Mouse (Mus musculus) liver, adult 2 months (tissue): Measurements from ENCODE around the gene Fryl. TPM values are rescaled to one million over a fixed set of nuclear protein-coding genes. Genes with fewer than 3 reads are reported as not detected.

Experiments
- DNase-seq: peaks from one replicate; pipeline ENCODE4 v3.0.0-alpha.2; 2011; ENCODE audit warnings: low read depth, low spot score; ENCODE audit errors: extremely low read depth
- H3K27ac ChIP-seq: fragments of 200-500 bp; replicated peaks from 2 replicates; pipeline ENCODE4 v1.5.1; 2012; ENCODE audit warnings: low read depth, mild to moderate bottlenecking, control low read depth, inconsistent platforms, low read length; ENCODE audit not compliant: insufficient read depth
- H3K27me3 ChIP-seq: fragments of 200-500 bp; 2 replicates; pipeline ENCODE4 v1.6.1; 2012; ENCODE audit warnings: mild to moderate bottlenecking, moderate library complexity, low read length, inconsistent platforms; ENCODE audit not compliant: control insufficient read depth, insufficient read depth
- H3K36me3 ChIP-seq: fragments of 200-500 bp; 2 replicates; pipeline ENCODE4 v1.6.1; 2012; ENCODE audit warnings: low read length, inconsistent platforms; ENCODE audit not compliant: control insufficient read depth, insufficient read depth
- H3K4me1 ChIP-seq: fragments of 200-500 bp; 2 replicates; pipeline ENCODE4 v1.6.1; 2011; ENCODE audit warnings: low read length; ENCODE audit not compliant: control insufficient read depth, insufficient read depth
- H3K4me3 ChIP-seq: fragments of 200-500 bp; 2 replicates; pipeline ENCODE4 v1.5.1; 2011; ENCODE audit warnings: low read depth, mild to moderate bottlenecking, control low read depth, low read length, moderate library complexity; ENCODE audit not compliant: insufficient read depth
- H3K79me2 ChIP-seq: fragments of 200-500 bp; 2 replicates; pipeline ENCODE4 v1.6.1; 2012; ENCODE audit warnings: inconsistent platforms, mild to moderate bottlenecking, low read length, moderate library complexity; ENCODE audit not compliant: control insufficient read depth, insufficient read depth
- H3K9ac ChIP-seq: fragments of 200-500 bp; 2 replicates; pipeline ENCODE4 v1.6.1; 2012; ENCODE audit warnings: low read depth, mild to moderate bottlenecking, control low read depth, inconsistent platforms, low read length
- CTCF ChIP-seq: fragments of 200-500 bp; IDR thresholded peaks from 2 replicates; pipeline ENCODE4 v1.5.1; 2011; ENCODE audit warnings: low read depth, low read length, control low read depth
- POLR2A ChIP-seq: fragments of 200-500 bp; IDR thresholded peaks from 2 replicates; pipeline ENCODE4 v1.6.1; 2011; ENCODE audit warnings: low read length, control low read depth; ENCODE audit not compliant: insufficient read depth; ENCODE audit errors: extremely low read depth
- WGBS: fragments of 180-500 bp; shearing (Covaris S2); methylation state at CpG from one replicate; pipeline ENCODE4 v1.1.7; 2018; 5-methylcytosine and 5-hydroxymethylcytosine counted together
- polyA plus RNA-seq: library from polyadenylated mRNA; depleted of rRNA; stranded (reverse); fragments of >200 nt; gene quantifications from 2 replicates; pipeline ENCODE4 v1.2.3, GENCODE M21; 2012
- total RNA-seq: library from RNA; depleted of rRNA; stranded (reverse); fragments of >200 nt; gene quantifications from 2 replicates; pipeline ENCODE4 v1.2.3, GENCODE M21; 2014

The Fryl gene
- total and polyA plus RNA-seq, 2 experiments = 9.5 to 18.7 TPM

GRCm38 (mm10) chr5:73217116-73217515 lies 39.3 kb downstream of the Fryl start:
- peaks cover 6% of the 10 kb centered on the region; the same call in 1 of the 2 replicates for H3K79me2 ChIP-seq
- no peaks in the 10 kb centered on the region for H3K4me1 ChIP-seq
- H3K27ac ChIP-seq = no peak overlapping the region
- no peak overlapping the region for H3K9ac ChIP-seq
- H3K36me3 ChIP-seq = peaks cover 2% of the 10 kb centered on the region; the same call in 1 of the 2 replicates
- no peak overlapping the region for H3K4me3 ChIP-seq
- 96% methylated on average over 1 of the region's 1 CpGs for WGBS
- no peaks in the 10 kb centered on the region for H3K27me3 ChIP-seq
- TF ChIP-seq CTCF (no peak), POLR2A (no peak)
- DNase-seq = no peak

GRCm38 (mm10) chr5:73216014-73216413 lies 40.4 kb downstream of the Fryl start:
- Histone ChIP-seq H3K36me3 (peaks cover 2% of the 10 kb centered on the region; the same call in 1 of the 2 replicates), H3K79me2 (peaks cover 6% of the 10 kb centered on the region; the same call in 1 of the 2 replicates), H3K4me3 (no peak overlapping the region), H3K27me3 (no peaks in the 10 kb centered on the region), H3K4me1 (no peaks in the 10 kb centered on the region), H3K27ac (no peak overlapping the region), H3K9ac (no peak overlapping the region)
- DNase-seq = no peak
- TF ChIP-seq POLR2A = no peak
- no peak for TF ChIP-seq CTCF
- 95% methylated on average over 9 of the region's 9 CpGs for WGBS

GRCm38 (mm10) chr5:73212446-73212845 lies 44.0 kb downstream of the Fryl start:
- H3K79me2 ChIP-seq = peaks cover 6% of the 10 kb centered on the region; the same call in 1 of the 2 replicates
- H3K27me3 ChIP-seq = no peaks in the 10 kb centered on the region
- H3K4me1 ChIP-seq = no peaks in the 10 kb centered on the region
- 94% methylated on average over 9 of the region's 9 CpGs for WGBS
- no peak overlapping the region for H3K4me3 ChIP-seq
- TF ChIP-seq POLR2A (no peak), CTCF (no peak)
- no peak overlapping the region for H3K27ac ChIP-seq
- no peaks in the 10 kb centered on the region for H3K36me3 ChIP-seq
- H3K9ac ChIP-seq = no peak overlapping the region
- no peak for DNase-seq

- Histone ChIP-seq H3K27ac (no peak overlapping the region), H3K27me3 (no peaks in the 10 kb centered on the region), H3K9ac (no peak overlapping the region), H3K36me3 (no peaks in the 10 kb centered on the region), H3K4me1 (no peaks in the 10 kb centered on the region), H3K4me3 (no peak overlapping the region), H3K79me2 (peaks cover 6% of the 10 kb centered on the region; the same call in 1 of the 2 replicates)
- WGBS = 96% methylated on average over 15 of the region's 15 CpGs
- DNase-seq = no peak
- TF ChIP-seq POLR2A (no peak), CTCF (no peak)
These were observed 44.5 kb downstream of the Fryl start for GRCm38 (mm10) chr5:73211961-73212360.

GRCm38 (mm10) chr5:73210971-73211315 lies 45.5 kb downstream of the Fryl start:
- H3K4me3 ChIP-seq = no peak overlapping the region
- H3K27me3 ChIP-seq = no peaks in the 10 kb centered on the region
- no peak for DNase-seq
- TF ChIP-seq CTCF = no peak
- no peak for TF ChIP-seq POLR2A
- H3K27ac ChIP-seq = no peak overlapping the region
- peaks cover 4% of the 10 kb centered on the region; the same call in 1 of the 2 replicates for H3K79me2 ChIP-seq
- no peaks in the 10 kb centered on the region for H3K36me3 ChIP-seq
- H3K4me1 ChIP-seq = no peaks in the 10 kb centered on the region
- WGBS = 92% methylated on average over 6 of the region's 6 CpGs
- H3K9ac ChIP-seq = no peak overlapping the region

- H3K27ac ChIP-seq = no peak overlapping the region
- 82% methylated on average over 22 of the region's 22 CpGs for WGBS
- H3K9ac ChIP-seq = no peak overlapping the region
- no peak for DNase-seq
- H3K4me1 ChIP-seq = no peaks in the 10 kb centered on the region
- H3K79me2 ChIP-seq = peaks cover 4% of the 10 kb centered on the region; the same call in 1 of the 2 replicates
- H3K27me3 ChIP-seq = no peaks in the 10 kb centered on the region
- no peak for TF ChIP-seq POLR2A
- H3K4me3 ChIP-seq = no peak overlapping the region
- no peaks in the 10 kb centered on the region for H3K36me3 ChIP-seq
These were observed 46.1 kb downstream of the Fryl start for GRCm38 (mm10) chr5:73210127-73210970.
